Mouse (Mus musculus) CD8-positive naive resting alpha-beta T cell, adult 2 months (primary cell): ENCODE results near the gene Acss3.

ENCODE experiments used
- DNase-seq, 2 experiments: peaks; one replicate each; pipeline ENCODE4 v3.0.0; 2022; ENCODE audit warnings: low read depth in 2 of 2, low spot score in 2 of 2

The Acss3 gene

DNA sequence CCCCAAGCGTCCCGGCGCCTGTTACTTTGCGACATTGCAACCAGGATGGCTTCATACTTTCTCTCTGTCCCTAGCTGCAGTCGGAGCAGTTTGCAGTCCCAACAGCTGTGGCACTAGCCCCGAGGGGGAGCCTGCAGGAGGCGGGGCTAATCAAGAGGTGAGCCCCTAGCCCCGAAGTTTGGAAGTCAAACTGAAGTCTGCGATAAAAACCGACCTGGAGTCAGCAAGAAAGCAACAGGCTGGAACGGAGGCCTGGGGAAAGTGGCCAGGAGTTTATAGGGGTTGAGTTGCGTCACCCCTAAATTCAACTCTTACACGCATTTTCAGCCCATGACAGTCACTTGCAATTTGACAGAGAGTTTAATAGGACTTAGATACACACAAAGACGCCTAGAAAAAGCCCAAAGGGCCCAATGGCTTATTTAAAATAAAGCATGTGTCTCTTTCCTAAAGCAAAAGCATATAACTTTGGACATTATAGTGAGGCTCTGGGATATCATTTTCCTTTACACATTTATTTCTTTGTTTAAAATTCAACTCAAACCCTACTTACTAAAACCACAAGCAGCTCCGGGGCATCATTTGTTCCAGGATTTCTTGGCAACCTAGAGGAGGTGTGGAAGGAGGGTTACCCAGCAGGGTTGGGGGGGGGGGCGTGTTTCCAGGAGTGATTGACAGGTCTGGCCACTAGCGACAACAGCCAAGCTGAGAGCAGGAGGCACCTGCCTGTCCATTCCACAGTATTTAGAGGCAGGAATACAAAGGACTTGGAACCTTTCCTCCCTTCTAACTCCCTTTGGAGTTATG is at the start of gene Acss3:
Gene Acss3 (minus strand): TSS at position 140 of the 807 bp plus-strand sequence.
- DNase-seq = no peak

DNA sequence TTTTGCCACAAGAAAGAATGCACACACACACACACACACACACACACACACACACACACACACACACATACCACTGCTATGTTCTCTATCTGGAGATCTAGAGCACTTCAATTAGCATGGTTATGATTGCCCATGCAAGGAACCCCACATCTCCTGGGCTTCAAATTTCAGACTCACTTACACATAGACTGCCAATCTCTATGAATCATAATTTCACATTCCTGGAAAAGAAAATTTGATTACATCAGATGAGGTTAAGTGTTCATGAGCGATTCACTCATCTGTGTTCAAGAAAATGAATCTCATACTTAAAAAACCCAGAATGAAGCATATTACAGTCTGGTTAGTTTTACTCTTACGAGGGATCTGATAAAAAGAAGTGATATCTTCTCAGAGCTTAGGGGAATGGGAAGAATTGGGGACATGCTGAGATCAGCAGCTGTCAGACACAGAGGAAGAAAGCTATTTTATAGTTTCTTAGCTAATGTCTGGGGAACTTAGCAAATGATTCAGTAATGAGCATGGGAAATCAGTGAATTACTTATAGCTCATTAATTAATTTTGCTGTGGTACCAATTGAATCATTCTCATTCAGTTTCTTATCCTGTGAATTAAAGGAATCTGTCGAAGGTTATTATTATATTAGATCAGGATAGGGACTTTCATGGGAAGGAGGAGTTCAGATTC is 48.7 kb upstream of the Acss3 start:
- DNase-seq = no peak

DNA sequence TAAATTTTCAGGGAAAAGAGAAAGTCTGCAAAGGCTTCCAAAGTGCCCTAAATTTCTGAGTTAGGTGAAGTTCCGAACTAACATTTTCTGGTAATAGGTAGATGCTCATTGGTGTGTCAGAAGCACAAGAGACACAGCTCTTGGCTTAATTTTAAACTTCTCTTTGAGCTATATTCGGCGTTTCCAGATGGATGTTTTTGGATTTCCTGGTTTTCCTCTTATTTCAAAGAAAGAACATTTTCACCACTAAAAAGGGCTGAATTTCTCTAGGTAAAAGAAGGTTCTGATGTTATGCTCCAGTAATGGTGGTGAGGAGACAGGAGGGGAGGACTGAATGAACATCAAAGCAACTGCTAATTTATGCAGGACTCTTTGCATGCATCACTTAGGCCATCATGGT is 43.0 kb upstream of the Acss3 start:
- DNase-seq = no peak

DNA sequence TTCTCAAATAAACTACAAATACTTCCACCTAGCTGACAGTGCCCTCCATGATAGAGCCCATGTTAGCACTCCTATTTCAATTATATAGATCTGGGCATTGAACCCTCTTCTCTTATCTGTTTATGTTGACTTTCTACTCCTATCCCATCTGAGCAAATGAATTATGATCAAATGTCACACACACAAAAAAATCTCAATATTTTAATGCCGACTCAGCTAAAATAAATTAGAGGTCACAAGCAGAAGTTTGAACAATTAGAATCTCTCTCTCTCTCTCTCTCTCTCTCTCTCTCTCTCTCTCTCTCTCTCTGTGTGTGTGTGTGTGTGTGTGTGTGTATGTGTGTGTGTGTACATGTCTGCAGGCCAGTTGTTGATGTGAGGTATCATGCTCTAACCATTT is 25.3 kb upstream of the Acss3 start:
- DNase-seq = no peak

DNA sequence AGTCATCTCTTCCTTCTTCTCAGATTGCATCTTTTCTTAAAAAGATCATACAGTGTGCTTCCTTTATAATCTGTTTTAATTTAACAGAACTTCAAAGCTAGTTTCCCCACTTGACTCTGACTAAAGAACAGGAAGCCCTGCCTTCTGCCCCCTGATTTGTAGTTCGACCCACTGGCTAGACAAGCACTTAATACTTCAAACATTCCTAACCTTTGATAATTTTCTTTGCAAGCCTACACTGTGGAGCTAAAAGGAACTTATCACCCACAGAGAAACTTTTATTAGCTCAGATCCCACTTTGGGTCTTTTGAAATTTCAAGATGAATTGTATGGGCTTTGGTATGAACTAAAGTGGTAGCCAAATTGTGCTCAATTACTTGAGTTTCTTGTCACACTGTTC is 20.5 kb upstream of the Acss3 start:
- no peak for DNase-seq

DNA sequence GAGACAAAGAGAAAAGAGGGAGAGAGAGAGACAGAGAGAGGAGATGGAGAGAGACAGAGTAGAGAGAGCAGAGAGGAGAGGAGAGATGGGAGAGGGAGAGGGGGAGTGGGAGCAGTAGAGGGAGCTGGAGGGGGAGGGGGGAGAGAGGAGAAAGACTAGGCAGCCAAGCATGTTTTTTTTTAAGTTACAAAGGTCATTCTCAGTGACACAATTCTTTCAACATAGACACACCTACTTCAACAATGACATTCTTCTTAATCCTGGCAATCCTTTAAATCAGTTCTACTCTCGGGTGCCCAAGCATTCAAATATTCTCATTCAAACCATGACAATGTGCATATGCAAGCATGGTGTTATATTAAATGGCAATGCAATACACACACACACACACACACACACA is 19.4 kb upstream of the Acss3 start:
- no peak for DNase-seq

DNA sequence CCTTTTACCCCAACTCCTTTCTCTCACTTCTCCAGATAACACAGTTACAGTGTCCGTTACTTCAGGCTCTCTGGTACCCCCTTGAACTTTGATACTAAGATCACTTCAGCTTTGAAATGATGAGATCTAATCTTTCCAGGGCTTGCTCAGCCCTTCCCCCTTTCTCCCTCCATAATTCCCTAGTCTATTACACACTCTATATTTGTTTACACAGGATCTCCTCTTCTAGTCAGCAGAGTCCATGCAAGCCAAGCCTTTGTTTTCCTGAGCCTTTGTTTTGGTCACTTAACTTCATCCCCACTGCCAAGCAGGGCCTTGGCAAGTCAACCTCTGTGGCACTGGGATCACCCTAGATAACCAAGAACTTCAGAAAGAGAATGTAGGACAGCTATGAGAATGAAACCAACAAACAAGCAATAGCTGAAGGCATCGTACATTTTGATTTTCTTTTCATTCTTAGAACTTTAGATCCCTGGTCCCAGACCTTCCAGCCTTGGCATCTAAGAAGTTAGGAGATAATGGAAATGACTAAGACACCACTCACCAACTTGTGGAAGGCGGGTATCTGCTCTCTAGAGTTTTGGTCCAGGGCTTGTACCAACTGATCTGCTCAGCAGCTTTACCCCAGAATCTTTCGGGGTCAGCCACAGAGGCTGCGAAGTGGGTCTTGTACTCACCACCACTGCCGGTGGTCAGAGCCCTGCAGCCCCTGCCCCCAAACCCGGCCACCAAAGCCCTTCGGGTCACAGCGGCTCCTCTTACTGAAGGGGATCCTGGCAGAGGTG is 532 bp downstream of the Acss3 start:
- DNase-seq = no peak

DNA sequence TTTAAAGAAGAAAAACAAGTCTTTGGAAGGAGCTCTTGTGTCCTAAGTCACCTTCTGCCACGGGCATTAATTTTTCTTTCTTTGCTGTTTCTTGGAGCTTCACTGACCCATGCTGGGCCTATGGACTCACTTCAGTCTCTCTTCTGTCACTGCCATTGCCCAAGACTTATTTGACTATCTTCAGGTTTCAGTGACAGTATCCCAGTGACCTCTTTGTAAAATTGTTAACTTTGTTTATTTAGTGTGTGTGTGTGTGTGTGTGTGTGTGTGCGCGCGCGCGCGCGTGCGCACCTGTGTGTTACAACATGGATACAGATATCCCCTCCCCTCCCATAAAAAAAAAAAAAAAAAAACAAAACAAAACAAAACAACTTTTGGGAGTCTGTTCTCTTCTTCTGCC is 2.2 kb downstream of the Acss3 start:
- no peak for DNase-seq

DNA sequence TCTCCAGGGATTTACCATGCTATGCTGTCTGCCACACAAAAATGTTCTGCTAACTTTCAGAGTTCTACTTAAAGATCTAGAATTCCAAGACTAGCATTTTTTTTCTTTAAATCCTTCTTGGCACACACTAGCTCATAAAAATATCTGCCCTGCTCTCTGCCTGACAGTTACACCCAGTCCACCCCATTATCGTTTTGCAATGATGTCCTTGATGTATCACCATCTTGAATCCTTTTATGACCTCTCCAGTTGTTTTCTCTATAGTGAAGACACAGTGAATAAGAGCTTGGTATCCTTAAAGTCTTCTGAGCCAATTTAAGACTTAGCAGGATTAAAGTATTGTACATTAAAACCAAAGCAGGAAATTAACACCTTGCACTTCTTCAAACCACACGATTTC is 4.3 kb downstream of the Acss3 start:
- no peak for DNase-seq

DNA sequence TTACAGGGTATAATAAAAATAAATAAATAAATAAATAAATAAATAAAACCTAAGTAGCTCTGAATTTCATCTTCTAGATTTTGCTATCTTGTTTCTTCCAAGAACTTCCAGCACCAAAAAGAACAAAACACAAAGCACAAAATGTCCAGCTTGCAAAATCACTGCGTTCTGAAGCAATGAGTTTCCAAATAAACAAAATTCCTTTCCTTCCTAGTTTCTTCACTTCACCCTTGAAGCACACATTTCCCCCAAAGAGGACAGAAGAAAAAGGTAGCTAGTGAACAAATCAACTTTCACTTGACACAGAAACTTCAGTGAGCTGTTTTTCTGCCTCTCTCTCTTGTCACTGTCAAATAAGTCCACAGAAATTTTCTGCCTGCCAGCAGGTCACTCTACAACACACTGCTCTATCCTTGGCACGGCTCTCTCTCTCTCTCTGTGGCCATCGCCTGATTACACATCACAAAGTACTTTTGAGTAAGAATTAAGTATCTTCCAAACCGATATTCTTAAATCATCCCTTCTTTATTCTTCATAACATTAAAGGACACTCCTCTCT is 6.7 kb downstream of the Acss3 start:
- no peak for DNase-seq

DNA sequence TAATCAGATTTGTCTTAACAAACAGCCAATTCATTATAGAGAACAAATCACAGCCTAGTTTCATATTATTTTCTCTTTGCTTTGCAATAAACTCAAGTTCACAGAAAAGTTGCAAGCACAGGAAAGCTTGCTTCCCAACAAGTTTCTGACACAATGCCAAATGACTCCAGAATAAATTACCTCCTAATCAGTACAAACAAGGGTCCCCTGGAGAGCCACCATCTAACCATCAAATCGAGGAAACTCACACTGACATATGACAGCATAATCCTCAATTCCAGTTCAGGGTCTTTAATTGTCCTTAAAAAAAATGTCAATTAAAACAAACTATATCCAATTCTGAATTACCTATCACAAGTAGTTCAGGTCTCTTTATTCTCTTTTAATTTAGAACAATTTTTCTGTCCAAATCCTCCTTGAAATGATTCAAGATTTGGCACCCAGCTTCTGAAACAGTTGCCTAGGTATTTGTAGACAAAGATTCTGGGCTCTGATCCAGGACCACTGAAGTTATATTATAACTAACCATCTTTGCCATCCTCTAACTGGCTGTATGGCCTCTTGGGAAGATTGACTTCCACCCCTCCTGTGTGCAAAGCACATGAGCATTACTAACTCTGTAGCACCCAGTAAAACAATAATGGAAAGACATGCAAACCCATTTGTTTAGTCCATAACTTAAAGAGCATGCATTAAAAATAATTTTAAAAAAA is 7.4 kb downstream of the Acss3 start:
- DNase-seq = no peak

DNA sequence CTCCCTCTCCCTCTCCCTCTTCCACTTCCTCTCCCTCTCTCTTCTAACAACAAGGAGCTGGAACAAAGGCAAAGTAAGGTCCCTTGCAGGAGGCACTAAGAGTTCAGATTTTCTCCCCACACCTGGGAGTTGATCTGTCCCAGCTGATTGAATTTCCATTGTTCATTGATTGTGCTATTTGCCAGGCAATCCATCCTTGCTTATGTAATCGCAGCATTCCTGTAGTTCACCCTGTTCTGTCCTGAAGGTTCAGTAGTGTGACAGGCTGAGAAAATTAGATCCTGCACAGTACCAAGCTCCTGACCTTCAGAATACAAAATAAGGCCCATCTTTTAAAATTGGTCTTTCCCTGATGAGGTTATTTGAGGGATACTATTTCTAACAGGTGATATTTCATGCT is 8.3 kb downstream of the Acss3 start:
- no peak for DNase-seq

DNA sequence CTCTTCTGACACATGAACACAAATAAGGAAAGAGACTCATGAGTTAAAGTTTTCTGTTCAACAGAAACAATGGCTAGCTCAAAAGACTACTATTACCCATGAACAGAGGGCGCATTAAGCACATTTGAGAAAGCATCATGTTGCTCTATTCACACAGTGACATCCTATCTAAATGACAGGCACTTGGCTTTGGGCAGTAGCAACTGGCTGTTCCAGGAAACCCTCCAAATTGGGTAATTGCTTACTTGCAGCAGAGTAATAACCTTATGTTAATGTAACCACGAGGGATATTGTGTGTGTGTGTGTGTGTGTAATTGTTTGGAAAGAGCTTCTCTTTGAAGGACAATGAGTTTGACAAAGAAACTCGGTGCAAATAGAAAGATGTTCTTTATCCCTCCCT is 29.0 kb downstream of the Acss3 start:
- no peak for DNase-seq

DNA sequence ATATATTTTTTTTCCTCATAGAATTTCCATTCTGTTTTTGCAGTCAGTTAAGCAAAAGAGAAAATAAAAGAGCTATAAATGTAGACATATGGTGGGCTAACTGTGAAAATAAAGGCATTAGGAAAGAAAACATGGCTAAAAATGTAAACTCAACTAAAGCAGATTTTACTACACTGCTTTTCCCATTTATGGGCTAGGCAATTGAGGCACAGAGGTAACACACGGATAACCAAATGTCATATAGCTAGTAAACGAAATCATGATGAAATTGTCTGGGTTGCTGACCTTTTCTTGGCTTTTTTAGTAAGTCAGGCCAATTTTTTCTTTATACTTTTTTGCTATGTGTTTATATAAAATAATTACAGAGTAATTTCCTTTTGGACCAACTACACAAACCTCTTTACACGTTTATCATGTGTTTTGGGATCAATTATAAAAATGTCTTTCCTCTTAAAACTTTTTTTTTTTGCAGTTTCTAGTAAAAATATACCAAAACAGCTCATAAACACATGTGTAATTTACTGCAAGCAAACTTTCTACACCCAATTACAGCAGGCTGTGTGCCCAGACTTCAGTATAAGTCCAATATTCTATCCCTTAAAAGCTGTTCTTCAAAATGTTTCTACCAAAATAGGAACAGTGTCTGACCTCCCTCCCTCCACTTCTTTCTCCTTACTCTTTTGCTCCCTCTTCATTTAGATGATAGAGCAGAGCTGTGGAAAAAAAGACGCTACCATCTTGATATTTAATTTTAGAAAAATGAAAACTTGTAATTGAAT is 69.4 kb downstream of the Acss3 start:
- no peak for DNase-seq

DNA sequence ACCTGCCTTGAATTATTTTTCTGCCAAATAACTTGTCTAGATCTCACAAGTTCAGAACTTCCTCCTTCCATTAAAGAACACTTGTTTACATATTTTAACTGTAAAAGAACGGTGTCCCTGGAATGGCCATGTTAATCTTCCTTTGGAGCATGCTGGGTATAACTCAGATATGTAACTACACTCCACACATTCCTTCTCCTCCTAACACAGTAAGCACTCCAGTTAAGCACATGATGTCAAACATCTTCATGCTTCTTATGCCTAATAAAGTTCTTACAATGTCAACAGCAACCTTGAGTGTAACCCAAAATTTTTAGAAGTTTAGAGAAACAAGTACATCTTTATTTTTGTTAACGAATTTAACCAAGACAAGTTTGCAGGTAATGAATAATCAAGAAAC is 73.0 kb downstream of the Acss3 start:
- DNase-seq = no peak

DNA sequence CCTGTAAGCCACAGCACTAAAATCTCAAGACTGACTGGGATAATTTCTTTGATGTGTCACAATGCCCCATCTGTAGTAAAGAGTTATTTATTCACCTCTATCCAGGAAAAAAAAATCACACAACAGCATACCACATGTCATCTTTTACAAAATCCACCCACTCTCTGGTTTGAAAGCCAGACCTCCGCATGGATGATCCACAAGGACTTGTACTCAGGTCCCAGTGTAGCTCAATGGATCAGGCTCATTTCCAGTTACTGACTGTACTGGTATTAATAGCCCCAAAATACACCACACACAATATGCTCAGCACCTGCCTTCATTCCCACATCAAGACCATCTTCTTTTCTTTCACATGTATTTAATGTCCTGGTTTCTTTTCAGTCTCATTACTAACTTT is 80.8 kb downstream of the Acss3 start:
- no peak for DNase-seq

DNA sequence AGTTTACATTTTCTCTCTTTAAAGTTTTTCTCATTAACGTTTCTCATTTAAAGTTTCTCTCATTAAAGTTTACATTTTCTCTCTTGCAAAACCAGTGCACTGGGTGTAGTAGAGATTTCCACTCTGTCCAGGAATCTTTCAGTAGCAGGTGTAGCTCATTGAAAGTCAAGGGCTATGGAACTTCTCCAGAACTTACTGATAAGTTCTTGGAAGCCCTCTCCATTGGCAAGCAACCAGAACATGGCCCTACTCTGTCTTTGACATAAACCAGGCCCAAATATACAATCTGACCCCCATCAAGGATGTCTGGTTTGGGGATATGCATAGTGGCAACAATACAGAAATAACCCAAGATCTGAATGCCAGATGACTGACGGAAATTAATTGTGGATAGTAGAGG is 82.6 kb downstream of the Acss3 start:
- DNase-seq = no peak

DNA sequence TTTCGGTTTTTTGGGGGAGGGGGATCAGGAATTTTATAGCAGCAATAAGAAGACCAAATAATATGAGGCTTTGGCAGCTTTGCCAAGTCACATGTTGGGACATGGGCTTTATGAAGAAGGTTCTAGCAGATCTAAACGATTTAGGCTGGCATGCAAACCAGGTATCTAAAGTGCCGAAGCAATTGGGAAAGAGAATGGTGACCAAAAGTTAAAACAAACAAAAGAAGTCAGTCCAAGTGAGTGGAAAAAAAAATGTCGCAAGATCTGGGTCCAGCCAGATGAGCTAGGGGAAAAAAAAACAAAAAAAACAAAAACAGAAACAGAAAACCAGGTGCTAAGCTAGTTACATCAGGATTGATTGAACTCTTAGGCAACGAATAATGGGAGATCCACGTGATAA is 83.1 kb downstream of the Acss3 start:
- no peak for DNase-seq

DNA sequence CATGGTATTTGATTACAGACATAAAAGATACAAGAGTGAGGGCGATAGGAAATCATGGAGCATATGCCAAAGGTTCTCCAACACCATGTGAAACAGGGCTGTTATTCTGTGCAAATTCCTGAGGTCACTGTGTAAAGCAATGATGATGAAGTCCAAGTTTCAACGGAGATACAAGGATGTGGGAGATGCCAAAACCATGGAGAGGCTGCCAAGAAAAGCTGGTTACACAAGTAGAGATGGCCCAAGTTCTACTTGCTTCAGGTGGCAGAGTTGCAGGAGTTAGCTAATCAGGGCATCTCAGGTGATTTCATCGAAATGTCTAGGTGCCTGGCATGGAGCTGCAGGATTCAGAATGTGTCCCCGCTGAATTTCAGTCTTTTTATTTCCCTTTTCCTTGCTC is 84.3 kb downstream of the Acss3 start:
- no peak for DNase-seq

DNA sequence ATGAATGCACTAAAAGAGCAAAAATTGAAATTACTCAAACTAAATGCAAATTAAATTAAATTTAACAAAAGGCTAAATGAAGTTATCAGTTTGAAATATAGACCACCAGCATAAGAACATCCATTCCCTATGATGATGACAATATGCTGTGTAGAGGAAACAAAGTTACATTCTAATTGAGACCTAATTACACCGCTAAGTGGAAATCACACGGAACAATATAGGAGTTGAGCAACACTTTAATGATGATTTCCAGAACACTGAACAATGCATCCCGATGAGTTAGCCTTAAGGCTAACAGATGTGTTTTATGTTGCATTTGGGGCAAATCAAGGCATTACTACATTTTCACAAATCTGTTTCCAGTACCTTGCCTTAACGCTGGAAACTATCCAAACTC is 99.2 kb downstream of the Acss3 start:
- no peak for DNase-seq
